Mouse (Mus musculus): ENCODE results near the gene H2-DMa. TPM values are rescaled to one million over a fixed set of nuclear protein-coding genes. Genes with fewer than 3 reads are reported as not detected.

The H2-DMa gene
- total RNA-seq, 4 experiments from 2014 or later: 12.2 to 24.6 (median 21.1) TPM

DNA sequence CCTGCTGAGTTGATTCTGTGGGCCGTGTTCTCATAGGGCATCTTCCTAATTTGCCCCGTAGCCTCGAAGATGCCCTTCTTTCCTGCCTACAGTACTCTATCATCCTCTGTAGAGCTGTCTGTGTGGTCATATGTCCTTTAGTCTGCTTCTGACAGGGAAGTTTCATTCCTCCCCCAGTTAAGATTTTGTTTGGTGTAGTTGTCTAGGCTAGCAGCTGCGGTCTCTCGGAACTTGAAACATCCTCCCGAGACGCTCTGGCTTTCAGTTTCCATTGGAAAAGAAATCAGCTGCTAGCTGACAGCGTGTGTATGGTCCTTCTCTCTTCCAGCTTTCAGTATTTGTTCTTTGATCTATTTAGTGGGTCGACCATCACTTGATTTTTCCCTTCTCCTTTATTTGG, 14.5 kb upstream of the H2-DMa start:
- no peak for DNase-seq

GRCm38 (mm10) chr17:34106555-34106954, 12.8 kb upstream of the H2-DMa start:
- DNase-seq: no peak

DNA sequence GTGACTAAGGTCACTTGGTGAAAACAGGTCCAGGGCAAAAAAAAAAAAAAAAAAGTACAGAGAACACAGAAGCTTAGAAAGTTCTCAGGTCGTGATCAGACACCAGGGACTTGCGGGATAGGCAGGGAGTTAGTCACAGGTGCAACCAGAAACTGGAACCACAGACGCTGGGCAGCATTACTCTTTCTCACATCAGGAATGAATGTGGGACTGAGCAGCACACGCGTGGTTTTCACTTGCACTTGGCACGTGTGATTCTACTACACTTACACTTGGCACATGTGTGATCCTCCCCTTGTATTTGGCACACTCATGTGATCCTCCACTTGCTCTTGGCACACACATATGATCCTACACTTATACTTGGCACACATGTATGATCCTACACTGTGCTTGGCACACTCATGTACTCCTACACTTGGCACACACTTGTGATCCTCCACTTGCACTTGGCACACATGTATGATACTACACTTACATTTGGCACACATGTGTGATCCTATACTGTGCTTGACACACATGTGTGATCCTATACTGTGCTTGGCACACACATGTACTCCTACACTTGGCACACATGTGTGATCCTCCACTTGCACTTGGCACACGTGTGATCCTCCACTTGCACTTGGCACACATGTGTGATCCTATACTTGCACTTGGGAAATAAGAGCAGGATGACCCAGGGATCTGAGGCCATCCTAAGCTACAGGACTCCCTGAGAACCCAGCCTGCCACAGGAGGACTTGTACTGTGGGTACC, 12.1 kb upstream of the H2-DMa start:
- no peak for DNase-seq

DNA sequence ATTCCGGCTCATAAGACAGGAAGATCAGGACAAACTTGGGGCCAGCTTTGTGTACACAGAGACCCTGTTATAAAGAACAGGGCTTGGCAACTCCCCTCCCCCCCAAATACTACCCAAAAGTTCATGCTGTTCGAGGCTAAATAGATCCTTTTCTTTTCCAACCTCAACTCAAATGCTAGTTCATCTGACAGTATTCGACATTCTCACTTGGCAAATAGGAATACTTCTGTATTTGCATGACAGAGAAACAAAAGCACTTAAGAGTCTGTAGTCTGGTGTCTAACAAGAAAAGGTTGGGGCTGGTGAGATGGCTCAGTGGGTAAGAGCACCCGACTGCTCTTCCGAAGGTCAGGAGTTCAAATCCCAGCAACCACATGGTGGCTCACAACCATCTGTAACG, 10.9 kb upstream of the H2-DMa start:
- DNase-seq: no peak

DNA sequence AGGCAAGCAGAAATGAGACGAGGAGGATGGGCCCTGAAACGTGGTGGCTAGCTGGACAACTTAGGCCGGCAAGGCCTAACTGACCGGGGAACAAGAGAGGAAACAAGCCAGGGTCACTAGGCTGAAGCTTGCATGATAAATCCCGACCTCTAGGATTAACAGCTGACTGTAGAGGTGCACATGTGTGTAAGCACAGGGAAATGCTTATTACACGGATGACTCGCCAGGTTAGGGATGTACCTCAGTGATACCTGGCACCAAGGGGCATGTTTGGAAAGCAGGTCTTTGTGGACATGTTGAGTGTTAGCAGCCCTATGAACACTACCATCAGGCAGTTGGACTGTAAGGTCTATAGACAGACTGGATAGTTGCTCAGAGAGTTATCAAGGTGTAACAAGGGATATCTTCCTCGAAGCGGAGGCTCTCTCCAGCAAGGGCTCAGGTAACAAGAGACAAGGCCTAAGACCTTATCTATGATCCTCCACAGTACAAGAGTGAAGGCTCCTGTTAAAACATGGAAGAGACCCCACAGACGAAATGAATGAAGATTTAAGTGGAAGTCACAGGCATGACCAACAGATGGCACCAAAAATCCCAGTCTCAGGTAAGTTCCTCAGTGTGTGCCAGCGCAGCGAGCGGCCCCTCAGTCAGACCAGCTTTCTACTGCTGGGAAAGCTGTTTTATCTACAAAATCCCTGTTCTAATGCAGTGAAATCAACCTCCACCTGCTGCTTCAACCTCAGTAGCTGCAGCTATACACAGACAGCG, 10.1 kb upstream of the H2-DMa start:
- no peak for DNase-seq

DNA sequence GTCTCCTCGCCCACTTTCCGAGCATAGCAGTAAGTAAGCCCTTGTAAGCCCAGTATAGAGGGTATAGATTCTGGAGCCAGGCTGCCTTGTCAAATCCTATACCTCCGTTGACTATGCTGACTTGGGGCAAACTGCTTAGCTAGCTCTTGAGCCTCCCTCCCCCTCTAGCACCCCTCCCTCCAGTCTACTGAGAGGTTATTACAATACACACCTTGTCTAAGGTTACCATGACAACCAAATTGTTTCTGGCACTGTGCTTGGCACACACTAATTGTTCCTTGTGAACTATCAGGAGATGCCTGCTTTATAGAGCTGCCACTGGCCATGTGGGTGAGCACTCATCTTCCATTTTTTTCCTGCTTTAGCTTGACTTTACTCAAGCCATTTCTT, 9.5 kb upstream of the H2-DMa start:
- no peak for DNase-seq

GRCm38 (mm10) chr17:34110309-34110708, 9.0 kb upstream of the H2-DMa start:
- no peak for DNase-seq

- no peak for DNase-seq
Measured at GRCm38 (mm10) chr17:34114114-34114513, 5.2 kb upstream of the H2-DMa start.

GRCm38 (mm10) chr17:34116736-34117370, 2.5 kb upstream of the H2-DMa start:
- DNase-seq: no peak

- DNase-seq: no peak
Measured at GRCm38 (mm10) chr17:34117421-34118112, 1.8 kb upstream of the H2-DMa start.

GRCm38 (mm10) chr17:34118113-34118872, 1.0 kb upstream of the H2-DMa start:
- peak; percentile 50 for DNase-seq

DNA sequence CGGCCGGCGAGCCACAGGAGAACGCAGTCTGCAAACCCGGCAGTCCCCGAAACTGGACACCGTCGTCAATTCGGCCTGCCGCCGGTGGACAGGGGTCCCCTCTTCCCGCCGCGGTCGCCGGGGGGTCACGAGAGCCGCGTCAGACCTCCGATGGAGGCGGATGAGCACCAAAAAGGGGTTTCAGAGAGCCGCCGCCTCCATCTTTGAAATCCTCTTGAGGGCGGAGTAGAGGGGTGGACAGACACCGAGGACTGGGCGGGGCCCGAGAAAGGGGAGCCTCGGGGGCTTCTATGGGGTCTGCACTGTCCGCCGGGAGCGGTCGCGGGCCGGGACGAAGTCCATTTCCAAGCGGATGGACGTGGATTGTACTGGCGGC, 480 bp upstream of the H2-DMa start:
- DNase-seq: no peak

GRCm38 (mm10) chr17:34120180-34120723, 911 bp downstream of the H2-DMa start:
- peak; percentile 82 for DNase-seq

- peak; percentile 73 for DNase-seq
Measured at GRCm38 (mm10) chr17:34120814-34121171, 1.5 kb downstream of the H2-DMa start.

- peak; percentile 91 for DNase-seq
Measured at GRCm38 (mm10) chr17:34121172-34121878, 2.0 kb downstream of the H2-DMa start.

GRCm38 (mm10) chr17:34121879-34122187, 2.5 kb downstream of the H2-DMa start:
- peak; percentile 75 for DNase-seq

DNA sequence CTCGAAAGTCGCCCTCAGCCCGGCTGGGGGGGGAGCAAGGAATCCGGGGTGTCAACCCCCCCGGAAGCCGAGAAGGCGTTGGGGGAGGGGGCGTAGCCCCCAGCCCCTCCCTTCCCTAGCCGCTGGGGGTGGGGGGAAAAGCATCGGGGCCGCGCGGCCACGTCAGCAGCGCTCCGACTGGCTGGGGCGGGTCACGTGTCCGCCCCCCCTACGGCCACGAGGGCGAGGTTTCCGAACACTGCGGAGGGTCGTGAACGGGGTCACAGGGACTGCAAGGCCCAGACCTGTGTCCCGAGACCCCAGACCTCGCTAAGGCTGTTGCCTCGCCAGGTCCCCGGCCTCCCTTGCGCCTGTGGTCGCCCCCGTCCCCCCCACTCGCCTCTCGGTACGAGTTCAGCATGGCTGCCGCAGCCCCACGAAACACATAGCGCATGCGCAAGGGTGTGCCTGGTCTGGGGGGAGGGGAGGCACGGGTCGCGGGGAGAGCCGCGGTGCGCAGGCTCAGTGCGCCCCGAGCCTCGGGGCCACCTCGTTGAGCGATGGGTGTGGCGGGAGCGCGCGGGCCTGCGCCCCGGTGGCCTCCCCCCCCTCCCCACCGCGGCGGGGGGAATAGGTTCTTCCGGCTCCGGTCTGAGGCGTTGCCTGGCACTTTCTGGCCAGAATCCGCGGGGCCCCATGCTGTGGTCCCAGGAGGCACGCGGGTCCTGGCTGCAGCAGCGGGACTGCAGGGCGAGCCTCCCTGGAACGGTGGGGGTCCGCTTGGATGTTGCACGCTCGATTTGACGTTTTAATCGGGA, 3.0 kb downstream of the H2-DMa start, which contains the start of gene Brd2:
TSS of gene Brd2 (minus strand) at position 447 of the 797 bp plus-strand sequence.
- peak; percentile 96 for DNase-seq

DNA sequence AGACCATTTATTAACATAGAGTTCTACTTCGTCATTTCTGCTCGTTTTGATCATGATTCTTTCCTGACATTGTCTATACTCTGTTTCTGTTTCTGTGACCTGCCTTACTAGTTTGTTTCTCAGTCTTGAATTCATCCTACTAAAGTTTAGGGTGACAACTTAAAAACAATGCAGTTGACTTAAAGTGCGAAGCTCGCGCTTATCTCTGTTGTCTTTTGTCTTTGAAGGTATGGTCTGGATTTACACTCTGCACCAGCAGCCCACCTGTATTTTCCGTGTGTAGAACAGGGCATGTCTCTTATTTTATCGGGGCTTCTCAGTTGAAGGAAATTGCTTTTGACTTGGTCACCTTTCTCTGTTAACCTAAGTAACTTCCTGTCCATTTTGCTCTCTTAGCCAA, 3.8 kb downstream of the H2-DMa start:
- DNase-seq: no peak

GRCm38 (mm10) chr17:34123518-34123917, 4.2 kb downstream of the H2-DMa start:
- no peak for DNase-seq

GRCm38 (mm10) chr17:34124649-34125048, 5.3 kb downstream of the H2-DMa start:
- DNase-seq: no peak
